Comparison of ENCODE assay signal across 11 mouse cellular contexts in the genomic region with DNA sequence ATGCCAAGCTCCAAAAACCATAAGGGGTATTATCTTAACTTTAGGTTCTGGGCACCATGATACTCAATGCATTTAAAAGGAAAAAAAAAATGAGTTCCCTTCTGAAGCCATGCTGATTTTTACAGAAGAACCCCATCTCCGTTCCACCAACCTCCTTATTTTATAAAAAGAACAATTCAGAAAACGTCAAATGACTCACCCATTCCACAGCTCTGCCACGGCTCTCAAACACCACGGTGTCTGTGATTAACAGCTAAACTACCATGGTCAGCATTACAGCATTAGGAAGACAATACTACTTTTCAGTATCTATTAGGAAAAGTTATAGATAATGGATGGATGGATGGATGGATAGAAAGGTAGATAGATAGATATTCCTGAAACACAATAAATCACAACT.
"Had no signal": no experiment of that assay in that cellular context is flagged by ENCODE, and none has a peak within 500 bp of the region (broad histone marks: within the 10 kb centered on the region; RNA-seq: fewer than 3 reads in every experiment).

No protein-coding gene starts in this region.

- H3K9ac ChIP-seq: limb, embryonic 13.5 days; liver, embryonic 14.5 days; midbrain, embryonic 12.5 days; neural tube, embryonic 13.5 days; stomach, embryonic 15.5 days had no signal

- DNase-seq: kidney, postnatal 10 days; lung, adult 18-20 months; right cerebral cortex, postnatal 4 days; thymus, adult 2 months; thymus, postnatal 25 days had no signal

- H3K4me1 ChIP-seq: stomach, embryonic 15.5 days had no signal

- ATAC-seq: midbrain, embryonic 16.5 days had no signal

- H3K27ac ChIP-seq: limb, embryonic 13.5 days; liver, embryonic 14.5 days; midbrain, embryonic 12.5 days; neural tube, embryonic 13.5 days; stomach, embryonic 15.5 days had no signal

- H3K27me3 ChIP-seq: limb, embryonic 13.5 days; midbrain, embryonic 12.5 days; neural tube, embryonic 13.5 days; stomach, embryonic 15.5 days had no signal

- H3K36me3 ChIP-seq: midbrain, embryonic 12.5 days; neural tube, embryonic 13.5 days; stomach, embryonic 15.5 days had no signal

- H3K9me3 ChIP-seq: limb, embryonic 13.5 days; midbrain, embryonic 12.5 days; neural tube, embryonic 13.5 days; stomach, embryonic 15.5 days had no signal

- H3K4me3 ChIP-seq: limb, embryonic 13.5 days; midbrain, embryonic 12.5 days; neural tube, embryonic 13.5 days; stomach, embryonic 15.5 days had no signal

- H3K4me2 ChIP-seq: midbrain, embryonic 12.5 days; neural tube, embryonic 13.5 days; stomach, embryonic 15.5 days had no signal
